Mouse (Mus musculus) erythroblast, embryonic 14.5 days (primary cell): Measurements from ENCODE around the gene Hist1h2ah. TPM values are rescaled to one million over a fixed set of nuclear protein-coding genes. Genes with fewer than 3 reads are reported as not detected.
"Not testable (repeated sequence)": the region's sequence is repeated elsewhere in the genome, so short reads cannot be mapped to it uniquely, and the experiment has no call there.

Experiments used
- H3K27me3 ChIP-seq: 2 replicates; pipeline ENCODE4 v1.6.1; 2012; ENCODE audit warnings: inconsistent platforms; ENCODE audit not compliant: control insufficient read depth
- H3K36me3 ChIP-seq: 2 replicates; pipeline ENCODE4 v1.6.1; 2012; ENCODE audit warnings: mild to moderate bottlenecking, inconsistent platforms; ENCODE audit not compliant: control insufficient read depth
- H3K4me1 ChIP-seq: 2 replicates; pipeline ENCODE4 v1.6.1; 2012; ENCODE audit warnings: inconsistent platforms; ENCODE audit not compliant: control insufficient read depth
- H3K4me3 ChIP-seq: replicated peaks from 2 replicates; pipeline ENCODE3; 2012; ENCODE audit warnings: moderate library complexity, mild to moderate bottlenecking, inconsistent platforms
- H3K9me3 ChIP-seq: 2 replicates; pipeline ENCODE4 v1.6.1; 2012; ENCODE audit warnings: low read length, inconsistent platforms, mixed read lengths; ENCODE audit not compliant: control insufficient read depth
- GATA1 ChIP-seq: IDR thresholded peaks from 2 replicates; pipeline ENCODE4 v1.6.1; 2012; ENCODE audit warnings: low read length, inconsistent platforms, mixed read lengths
- TAL1 ChIP-seq: IDR thresholded peaks from 3 replicates; pipeline ENCODE4 v1.6.1; 2012; ENCODE audit warnings: low read length, inconsistent platforms, mixed read lengths
- polyA plus RNA-seq: library from polyadenylated mRNA; stranded (reverse); fragments of >175 nt; gene quantifications from 2 replicates; pipeline ENCODE4 v1.2.3, GENCODE M21; 2012

The Hist1h2ah gene
- polyA plus RNA-seq = 105 and 181 TPM in 2 replicates

GRCm38 (mm10) chr13:22035267-22036148 is at the start of gene Hist1h2ah, which contains the start of gene Hist1h2bk:
Gene Hist1h2ah, minus strand, starts transcription at chr13:22035568.
Gene Hist1h2bk, plus strand, starts transcription at chr13:22035870.
- Histone ChIP-seq H3K36me3 (peaks cover 14% of the 10 kb centered on the region), H3K4me3 (peak within 1 kb of the TSS; percentile 78), H3K4me1 (peaks cover 65% of the 10 kb centered on the region)
- H3K9me3 ChIP-seq, H3K27me3 ChIP-seq: not testable (repeated sequence)

DNA sequence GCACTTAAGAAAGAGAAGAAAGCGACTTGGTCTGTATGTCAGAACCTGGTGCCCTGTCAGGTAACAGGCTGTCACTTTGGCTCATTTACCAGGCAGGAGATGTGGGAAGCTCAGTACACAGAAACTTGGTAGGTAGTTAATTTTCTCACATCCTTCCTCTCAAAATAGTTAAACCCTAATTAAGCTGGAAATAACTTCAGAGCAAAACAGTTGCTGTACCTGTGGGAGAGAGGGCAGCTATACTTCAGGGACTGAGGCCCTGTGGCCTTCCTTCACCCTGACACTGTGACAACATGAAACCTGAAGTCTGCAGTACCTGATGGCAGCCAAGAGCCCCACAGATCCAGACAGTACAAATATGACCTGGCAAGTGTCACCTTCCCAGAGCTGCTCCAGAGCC is 48.8 kb upstream of the Hist1h2ah start, which contains the start of gene Vmn1r188:
Vmn1r188 (plus strand) TSS at position 301 of the 400 bp plus-strand sequence.
- H3K4me1 ChIP-seq, H3K36me3 ChIP-seq, H3K9me3 ChIP-seq, H3K27me3 ChIP-seq, H3K4me3 ChIP-seq: not testable (repeated sequence)

GRCm38 (mm10) chr13:22063468-22063867 is 28.1 kb upstream of the Hist1h2ah start:
- no peaks in the 10 kb centered on the region for H3K9me3 ChIP-seq
- no peaks in the 10 kb centered on the region for H3K27me3 ChIP-seq
- no peak for TF ChIP-seq GATA1
- no peaks in the 10 kb centered on the region for H3K4me1 ChIP-seq
- H3K36me3 ChIP-seq = no peaks in the 10 kb centered on the region
- H3K4me3 ChIP-seq = no peak overlapping the region

GRCm38 (mm10) chr13:22061422-22061821 is 26.1 kb upstream of the Hist1h2ah start:
- Histone ChIP-seq H3K36me3 (no peaks in the 10 kb centered on the region), H3K9me3 (no peaks in the 10 kb centered on the region), H3K4me1 (no peaks in the 10 kb centered on the region), H3K27me3 (no peaks in the 10 kb centered on the region), H3K4me3 (no peak overlapping the region)
- TF ChIP-seq TAL1 = no peak
- TF ChIP-seq GATA1 = no peak

GRCm38 (mm10) chr13:22053754-22054153 is 18.4 kb upstream of the Hist1h2ah start:
- H3K4me1 ChIP-seq = peaks cover 29% of the 10 kb centered on the region
- H3K4me3 ChIP-seq = no peak overlapping the region
- peaks cover 2% of the 10 kb centered on the region; the same call in 1 of the 2 replicates for H3K27me3 ChIP-seq
- no peak for TF ChIP-seq GATA1
- TF ChIP-seq TAL1 = no peak
- H3K36me3 ChIP-seq = no peaks in the 10 kb centered on the region
- H3K9me3 ChIP-seq = no peaks in the 10 kb centered on the region

DNA sequence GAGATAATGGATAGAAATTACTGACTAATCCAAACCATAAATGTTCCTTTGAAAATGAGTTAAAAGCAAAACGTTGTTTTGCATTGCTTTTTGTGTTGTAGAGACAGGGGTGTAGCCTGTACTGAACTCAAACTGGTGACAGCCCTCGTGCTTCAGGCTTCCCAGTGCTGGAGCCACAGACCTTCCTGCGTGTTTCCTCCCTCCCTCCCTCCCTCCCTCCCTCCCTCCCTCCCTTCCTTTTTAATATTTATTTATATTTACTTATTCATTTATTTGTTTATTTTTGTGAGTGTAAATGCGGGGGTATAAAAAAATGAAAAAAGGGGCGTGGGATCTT is 16.1 kb upstream of the Hist1h2ah start:
- H3K4me3 ChIP-seq = peak overlapping the region; percentile 69
- peaks cover 2% of the 10 kb centered on the region; the same call in 1 of the 2 replicates for H3K27me3 ChIP-seq
- no peaks in the 10 kb centered on the region for H3K36me3 ChIP-seq
- peaks cover 39% of the 10 kb centered on the region for H3K4me1 ChIP-seq
- H3K9me3 ChIP-seq = no peaks in the 10 kb centered on the region
- TF ChIP-seq GATA1 (no peak), TAL1 (no peak)

DNA sequence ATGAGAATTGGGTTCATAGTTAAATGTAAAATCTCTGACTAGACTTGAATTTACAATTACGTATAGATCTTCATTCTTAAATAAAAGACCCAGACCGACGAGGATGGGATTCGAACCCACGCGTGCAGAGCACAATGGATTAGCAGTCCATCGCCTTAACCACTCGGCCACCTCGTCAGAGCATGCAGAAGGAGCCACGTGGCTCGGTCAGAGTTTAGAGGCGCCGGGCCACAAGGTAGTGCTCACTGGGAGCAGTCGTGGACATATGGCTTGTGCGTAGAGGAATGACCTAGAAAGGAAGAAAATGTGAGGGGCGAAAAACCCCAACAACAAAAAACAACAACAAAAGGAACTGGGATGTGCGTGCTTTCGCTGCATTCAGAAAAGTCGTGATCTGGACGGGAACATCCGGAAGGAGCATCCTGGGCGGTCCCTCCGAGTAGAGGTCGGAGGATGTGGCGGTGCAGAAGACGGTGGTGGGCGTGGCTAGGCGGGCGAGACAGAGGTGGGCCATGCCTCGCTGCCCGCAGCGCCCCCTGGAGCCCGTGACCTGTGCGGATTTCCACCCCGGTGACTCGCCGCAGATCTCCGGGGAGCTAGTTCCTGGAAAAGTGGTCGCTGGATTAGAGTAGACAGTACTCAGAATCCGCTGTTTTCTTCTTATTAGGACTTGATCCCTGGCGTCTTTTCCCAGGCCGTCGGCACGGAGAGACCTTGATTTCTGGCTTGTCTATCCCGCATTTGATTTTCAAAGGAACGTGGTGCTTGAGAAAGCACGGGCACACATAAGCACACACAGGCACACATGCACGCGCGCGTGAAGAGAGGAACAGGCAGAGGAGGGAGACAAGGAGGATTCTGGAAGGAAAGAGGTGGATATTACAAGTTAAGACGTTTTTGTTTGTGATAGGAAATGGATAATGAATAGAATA is 15.5 kb upstream of the Hist1h2ah start:
- Histone ChIP-seq H3K36me3 (no peaks in the 10 kb centered on the region), H3K9me3 (no peaks in the 10 kb centered on the region), H3K27me3 (peaks cover 2% of the 10 kb centered on the region; the same call in 1 of the 2 replicates), H3K4me1 (peaks cover 44% of the 10 kb centered on the region), H3K4me3 (peak overlapping the region; percentile 69)
- TF ChIP-seq GATA1 (no peak), TAL1 (no peak)

GRCm38 (mm10) chr13:22049737-22050440 is 14.5 kb upstream of the Hist1h2ah start:
- 0 out of 2 replicates have a peak, but pooled peaks cover 2% of the 10 kb centered on the region for H3K27me3 ChIP-seq
- H3K36me3 ChIP-seq = no peaks in the 10 kb centered on the region
- TF ChIP-seq TAL1 = no peak
- no peak for TF ChIP-seq GATA1
- no peaks in the 10 kb centered on the region for H3K9me3 ChIP-seq
- peaks cover 54% of the 10 kb centered on the region for H3K4me1 ChIP-seq
- peak overlapping the region; percentile 69 for H3K4me3 ChIP-seq
